Mouse (Mus musculus) hematopoietic stem cell, adult 5-6 weeks (primary cell): ENCODE measurements at regions not wholly inside any gene's neighbourhood (a gene's known extent, or its start where the extent isn't known, plus 50 kb on each side); places are given as distances from the start of the nearest gene placed in this dataset.

ENCODE experiments used
- ATAC-seq, 2 experiments: fragments of 125-278 bp in 1 of 2; replicated peaks in 1 of 2; 2 replicates each; pipeline ENCODE4 v1.8.0; 2016 to 2017; ENCODE audit warnings: inconsistent platforms in 2 of 2, mild to moderate bottlenecking in 2 of 2, moderate number of reproducible peaks in 2 of 2, low read depth in 1 of 2, moderate TSS enrichment in 1 of 2; ENCODE audit not compliant: low FRiP score in 2 of 2, poor library complexity in 2 of 2, severe bottlenecking in 2 of 2, insufficient read depth in 1 of 2, low TSS enrichment in 1 of 2

DNA sequence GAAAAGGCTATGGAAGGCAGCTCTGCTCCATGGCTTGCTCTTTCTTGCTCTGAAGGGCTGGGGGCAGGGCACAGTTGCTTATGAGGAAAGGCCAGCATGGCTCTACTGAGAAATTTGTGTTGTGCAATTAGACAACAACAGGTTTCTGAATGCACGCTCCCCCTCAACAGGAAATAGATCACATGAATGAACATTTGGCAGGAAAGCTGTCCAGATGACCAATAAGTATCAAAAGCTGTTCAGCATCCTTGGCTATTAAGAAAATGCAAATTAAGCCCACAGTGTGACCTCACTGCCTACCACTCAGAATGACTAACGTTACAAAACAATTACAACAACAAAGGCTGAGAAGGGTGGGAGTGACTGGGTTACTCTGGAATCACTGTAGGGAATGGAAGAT, 167.9 kb upstream of the Wscd1 start:
- ATAC-seq, result no peak

DNA sequence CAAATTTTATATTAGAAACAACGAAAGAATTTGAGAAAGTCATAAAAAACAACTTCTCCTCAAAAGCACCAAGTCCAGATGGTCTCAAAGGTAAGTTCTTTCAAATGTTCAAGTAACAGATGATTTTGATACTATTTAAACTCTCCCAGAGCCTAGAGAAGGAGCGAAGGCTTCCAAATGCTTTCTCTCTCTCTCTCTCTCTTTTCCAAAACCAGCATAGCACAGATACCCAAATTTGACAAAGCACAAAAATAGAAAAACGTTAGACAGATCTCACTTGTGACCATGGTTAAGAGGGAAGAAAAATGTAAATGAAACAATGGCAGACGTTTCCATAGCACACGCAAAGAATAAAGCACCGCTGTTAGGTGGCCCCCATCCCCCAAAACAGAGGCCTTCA, 158.7 kb upstream of the Wscd1 start:
- ATAC-seq, result no peak

DNA sequence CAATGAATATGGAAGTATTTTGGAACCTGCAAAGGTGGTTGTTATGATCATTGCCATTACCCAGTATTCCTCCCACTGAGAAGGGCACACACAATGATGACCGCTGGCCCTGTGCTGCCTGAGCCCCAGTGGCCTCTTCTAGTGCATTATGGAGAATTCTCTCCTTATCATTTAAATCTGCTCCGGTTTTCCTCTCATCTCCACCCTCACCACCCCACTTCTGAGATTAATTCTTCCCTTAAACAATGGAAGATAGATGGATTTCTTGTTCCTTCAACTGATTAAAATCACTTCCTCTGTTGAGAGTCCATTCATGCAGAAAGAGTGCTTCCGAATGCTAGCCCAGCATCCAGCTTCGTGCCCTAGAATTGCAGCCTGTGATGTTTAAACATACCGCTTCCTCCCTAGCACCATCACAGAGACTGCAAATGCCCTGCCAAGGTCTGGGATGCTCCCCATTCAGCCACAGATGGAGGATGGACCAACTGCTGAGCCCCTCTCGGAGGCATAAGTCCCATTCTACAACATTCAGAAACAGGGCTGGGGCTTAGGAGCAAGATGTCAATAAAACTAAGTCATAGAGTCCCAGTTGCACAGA, 155.4 kb upstream of the Wscd1 start:
- ATAC-seq, result no peak

GRCm38 (mm10) chr11:71597709-71598108, 152.0 kb upstream of the Wscd1 start:
- ATAC-seq, result no peak

DNA sequence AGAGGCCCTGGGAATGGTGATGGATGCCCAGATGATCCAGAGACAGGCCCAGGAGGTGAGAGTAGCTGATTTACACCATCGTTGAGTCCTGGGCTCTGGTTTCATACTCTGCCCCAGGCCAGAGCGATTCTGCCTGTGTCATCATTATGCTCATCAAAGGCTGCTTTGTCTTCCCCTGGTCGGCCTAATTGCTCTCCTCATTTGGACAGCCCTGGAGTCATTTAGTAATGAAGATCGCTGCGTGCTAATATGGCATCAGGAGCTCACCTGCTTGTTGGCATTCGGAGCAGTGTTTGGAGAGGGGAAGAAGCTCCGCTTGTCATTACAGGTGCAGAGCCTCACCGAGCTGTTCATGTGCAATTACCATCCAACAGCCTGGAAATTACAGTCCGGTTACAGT, 138.9 kb upstream of the Wscd1 start:
- no peak for ATAC-seq

DNA sequence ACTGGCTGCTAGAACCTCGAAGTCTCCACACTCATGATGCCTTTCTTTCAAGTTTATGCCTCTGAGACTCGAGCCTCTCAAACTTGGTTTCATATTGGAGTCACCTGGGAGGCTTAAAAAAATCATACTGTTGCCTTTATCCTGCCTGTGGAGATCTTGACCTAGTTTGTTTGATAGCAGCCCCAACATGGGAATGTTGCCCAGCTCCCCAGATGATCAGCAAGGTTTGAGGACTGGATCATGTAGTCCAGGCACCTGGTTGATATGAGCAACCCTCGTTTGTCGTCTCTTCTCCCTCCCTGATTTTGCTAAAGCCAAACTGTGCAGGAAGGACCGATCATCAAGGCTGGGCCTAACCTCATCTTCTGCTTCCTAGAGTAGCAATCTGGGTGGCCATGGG, 134.2 kb upstream of the Wscd1 start:
- no peak for ATAC-seq

GRCm38 (mm10) chr11:71625501-71626191, 124.1 kb upstream of the Wscd1 start:
- ATAC-seq, result no peak

DNA sequence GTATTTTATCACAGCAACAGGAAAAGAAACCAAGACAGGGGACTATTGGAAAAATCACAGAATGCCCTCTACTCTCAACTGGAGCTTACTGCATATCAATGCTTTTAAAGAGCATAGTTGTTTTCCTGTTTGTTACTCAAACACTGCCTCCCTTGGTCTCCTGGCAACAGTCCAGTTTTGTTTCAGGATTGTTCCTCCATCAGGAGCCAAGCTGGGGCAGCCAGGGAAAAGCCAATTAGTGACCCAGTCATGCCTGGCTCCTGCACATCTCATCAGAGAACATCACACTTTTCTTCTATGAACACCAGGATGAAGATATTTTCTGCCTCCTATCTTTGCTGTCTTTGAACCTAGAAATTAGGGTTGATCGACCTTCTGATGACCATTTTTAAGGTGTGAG, 113.6 kb upstream of the Wscd1 start:
- no peak for ATAC-seq

DNA sequence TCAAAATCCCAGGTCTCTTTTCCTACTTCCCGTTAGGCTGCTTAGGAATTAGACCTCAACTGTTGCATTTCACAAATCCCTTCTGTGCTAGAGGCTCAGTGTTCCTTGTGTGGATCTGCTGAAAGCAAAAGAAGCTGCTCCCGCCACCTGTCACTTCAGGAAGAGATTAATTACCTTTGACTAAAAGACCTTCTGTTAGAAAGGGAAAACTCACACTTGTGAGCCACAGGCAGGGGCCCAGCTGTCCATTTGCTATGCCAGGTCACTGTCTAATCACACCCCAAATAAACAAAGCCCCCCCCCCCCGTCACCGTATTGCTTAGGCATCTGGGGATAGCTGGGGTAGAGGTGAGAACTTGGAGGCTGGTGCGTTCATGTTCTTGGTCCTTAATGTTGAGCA, 112.9 kb upstream of the Wscd1 start:
- no peak for ATAC-seq

DNA sequence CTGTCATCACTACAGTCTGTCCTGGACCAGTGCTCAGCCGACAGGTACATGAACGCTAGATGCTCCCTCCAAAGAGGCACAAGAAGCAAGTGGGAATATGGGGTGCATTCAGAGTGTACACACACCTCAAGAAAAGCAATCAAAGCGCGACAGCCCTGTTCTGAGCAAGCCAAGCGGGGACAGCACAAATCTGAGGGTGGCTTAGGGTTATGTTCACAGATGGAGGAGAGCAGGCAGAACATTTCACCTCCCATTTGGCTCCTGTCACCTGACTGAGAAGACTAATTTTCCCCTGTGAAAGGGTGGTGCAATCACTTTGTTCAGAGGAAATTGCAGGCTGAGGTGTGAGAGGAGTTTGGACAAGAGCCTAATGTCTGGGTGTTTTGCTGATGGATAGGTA, 106.8 kb upstream of the Wscd1 start:
- ATAC-seq, result no peak

DNA sequence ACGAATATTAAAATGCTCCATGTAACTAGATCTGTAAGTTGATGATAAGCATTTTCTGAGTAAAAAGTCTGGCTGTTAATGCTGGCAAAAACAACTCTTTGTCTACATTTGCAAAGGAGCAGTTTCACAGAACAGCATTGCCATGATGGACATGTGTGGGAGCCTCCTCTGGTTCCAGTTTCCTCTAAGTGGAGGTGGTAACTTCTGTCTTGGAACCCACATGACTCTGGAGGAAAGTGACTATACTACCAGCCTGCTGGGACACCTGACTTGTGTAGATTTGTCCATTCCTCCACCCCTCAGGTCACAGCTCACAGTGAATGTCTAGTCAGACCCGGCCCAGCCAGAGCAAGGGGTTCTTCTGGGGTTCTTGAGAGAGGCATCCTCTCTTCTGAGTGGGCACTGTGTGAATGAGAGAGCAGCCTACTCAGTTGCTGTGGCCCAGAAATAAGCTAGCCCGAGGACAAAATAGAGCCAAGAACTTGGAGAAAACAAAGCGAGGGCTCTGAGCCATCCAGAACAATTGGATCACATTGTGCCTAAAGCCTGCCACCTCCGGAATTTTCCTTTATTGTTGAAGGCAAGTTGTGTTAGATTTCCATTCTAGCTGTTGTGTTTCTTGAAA, 97.9 kb upstream of the Wscd1 start:
- ATAC-seq, result no peak

DNA sequence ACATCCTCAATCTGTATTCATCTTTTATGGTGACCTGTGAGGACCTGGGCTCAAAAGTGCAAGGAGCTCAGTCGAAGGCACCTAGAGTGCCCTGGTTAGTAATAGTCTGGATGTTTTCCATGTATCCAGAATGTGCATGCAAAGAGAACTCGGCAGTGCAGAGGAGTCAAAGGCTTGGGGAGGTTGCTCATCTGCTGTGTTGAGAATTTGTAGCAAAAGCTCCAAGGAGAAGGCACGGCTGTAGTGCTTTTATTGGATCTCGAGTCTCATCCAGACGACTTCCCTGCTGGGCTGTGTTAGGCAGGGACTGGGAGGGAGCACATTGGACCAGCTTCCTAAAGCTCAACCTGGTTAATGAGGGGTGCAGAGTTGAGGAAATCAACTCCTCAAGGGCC, 97.3 kb upstream of the Wscd1 start:
- ATAC-seq, result no peak

DNA sequence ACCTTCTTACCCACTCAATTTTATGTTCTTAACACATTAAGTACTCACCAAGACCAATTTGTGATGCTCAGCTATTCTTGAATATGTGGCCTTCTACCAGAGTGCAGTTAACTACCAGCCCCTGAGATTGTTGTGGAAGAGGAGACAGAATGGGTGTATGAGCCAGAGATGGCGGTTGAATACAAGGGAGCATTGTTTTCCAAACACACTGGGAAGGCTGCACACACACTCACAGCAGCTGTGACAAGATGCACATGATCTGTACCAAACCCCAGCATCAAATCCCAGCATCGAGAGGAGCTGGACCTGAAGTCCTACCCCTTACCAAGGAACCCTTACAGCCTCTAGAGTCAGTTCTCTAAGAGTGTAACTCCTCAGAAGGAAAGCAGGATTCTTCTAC, 91.4 kb upstream of the Wscd1 start:
- ATAC-seq, result no peak

GRCm38 (mm10) chr11:71670111-71671050, 79.3 kb upstream of the Wscd1 start:
- ATAC-seq, result no peak

- ATAC-seq, result no peak
These were observed 77.3 kb upstream of the Wscd1 start for GRCm38 (mm10) chr11:71672171-71673050.

GRCm38 (mm10) chr11:71674319-71674718, 75.4 kb upstream of the Wscd1 start:
- ATAC-seq, result peak in 1 of 2 experiments; percentile 25; a peak in 1 of 4 replicates

- no peak for ATAC-seq
These were observed 73.9 kb upstream of the Wscd1 start for GRCm38 (mm10) chr11:71675714-71676313.
